Mouse (Mus musculus): ENCODE results near the gene Spef1.
A peak's percentile ranks its signal among the peaks of the same experiment; 100 is the strongest.
"Not testable (repeated sequence)": the region's sequence is repeated elsewhere in the genome, so short reads cannot be mapped to it uniquely, and the experiment has no call there.

The Spef1 gene

DNA sequence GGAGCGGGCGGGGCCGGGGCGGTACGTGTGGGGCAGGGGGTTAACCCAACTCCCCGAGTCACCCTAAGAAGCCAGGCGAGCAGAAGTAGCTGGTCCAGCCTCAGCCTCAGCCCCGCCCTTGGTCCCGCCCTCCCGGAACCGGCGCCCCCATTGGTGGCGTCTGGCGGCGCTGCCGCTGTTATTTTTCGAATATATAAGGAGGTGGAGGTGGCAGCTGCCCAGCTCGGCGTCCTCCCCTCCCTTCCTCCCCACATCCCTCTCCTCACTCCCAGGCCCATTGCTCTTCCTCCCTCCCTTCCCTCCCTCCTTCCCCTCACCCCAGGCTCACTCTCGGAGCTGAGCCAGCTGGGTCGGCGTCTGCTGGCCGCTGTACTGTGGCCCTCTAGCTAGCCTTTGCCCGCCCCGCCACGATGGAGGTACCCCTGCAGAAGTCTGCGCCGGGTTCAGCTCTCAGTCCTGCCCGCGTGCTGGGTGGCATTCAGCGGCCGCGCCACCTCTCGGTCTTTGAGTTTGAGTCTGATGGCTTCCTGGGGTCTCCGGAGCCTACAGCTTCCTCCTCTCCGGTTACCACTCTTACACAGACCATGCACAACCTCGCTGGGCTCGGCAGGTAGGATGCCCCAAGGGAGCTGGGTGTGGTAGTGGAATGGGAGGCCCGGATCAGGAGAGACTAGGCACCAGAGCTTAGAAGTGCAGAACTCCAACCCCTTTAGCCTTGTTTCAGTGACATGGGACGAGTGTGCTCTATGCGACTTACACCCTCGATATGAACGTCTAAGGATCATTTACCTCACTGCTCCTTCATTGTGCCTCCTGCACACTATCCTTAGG is at the start of gene Spef1, which contains the start of gene Cdc25b:
Spef1 (minus strand) TSS at position 512 of the 831 bp plus-strand sequence.
Cdc25b (plus strand) TSS at position 179 of the 831 bp plus-strand sequence.
- peak; percentile 88 for DNase-seq (ENCODE audit: low spot score)

DNA sequence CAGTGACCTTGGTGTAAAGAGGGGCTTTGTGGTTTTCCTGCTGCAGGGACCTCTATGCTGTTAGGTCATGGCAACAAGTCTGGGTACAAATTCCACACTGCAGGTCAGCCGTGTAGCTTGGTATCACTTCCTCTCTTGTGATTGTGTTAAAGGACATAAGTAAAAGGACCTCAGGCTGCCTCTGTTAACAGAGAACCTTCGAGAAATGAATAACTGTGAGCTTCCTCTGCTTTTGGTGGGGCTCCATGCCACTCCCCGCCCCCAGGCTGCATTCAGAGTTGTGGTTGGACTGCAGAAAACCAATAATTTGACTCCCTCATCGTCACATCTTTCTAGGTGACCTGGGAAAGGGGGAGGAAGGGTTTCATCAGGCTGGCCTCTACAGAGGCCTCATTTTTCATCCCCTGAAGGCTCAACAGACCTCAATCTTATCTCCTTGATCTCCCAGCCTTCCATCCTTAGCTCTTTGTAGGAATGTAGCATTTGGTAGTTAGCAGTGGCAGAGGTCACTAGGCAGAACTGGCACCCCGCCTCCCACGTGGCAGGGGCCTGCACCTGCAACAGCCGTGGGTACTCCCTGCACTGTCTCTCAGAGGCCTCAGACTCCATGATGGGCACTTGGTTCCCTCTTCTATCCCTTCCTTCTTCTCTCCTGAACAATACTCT is 48.0 kb upstream of the Spef1 start:
- DNase-seq (ENCODE audit: low spot score), result peak; percentile 21

DNA sequence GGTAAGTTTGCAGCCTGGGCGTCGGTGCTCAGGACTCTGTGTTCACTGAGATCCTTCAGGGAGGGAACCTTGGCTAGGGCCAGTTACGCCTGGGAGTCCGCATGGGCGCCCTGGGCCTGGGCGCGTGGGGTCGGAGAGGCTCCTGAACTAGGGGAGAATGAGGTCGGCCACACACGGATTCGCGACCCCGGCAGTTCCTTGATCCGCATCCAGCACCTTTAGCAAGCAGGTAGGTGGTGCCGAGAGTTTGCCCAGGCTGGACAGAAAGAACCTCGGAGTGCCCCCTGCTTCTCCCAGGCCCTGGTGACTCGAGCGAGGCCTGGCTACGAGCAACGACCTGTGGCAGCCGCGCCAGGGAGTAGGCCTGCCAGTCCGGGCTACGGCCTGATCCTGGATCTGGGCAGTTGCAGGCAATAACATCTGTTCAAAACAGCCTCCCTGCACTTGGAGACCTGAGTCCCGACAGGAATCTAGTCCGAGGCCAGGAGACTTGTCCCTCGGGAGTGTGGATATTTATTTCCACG is 47.1 kb upstream of the Spef1 start:
- peak; percentile 5 for DNase-seq (ENCODE audit: low spot score)

DNA sequence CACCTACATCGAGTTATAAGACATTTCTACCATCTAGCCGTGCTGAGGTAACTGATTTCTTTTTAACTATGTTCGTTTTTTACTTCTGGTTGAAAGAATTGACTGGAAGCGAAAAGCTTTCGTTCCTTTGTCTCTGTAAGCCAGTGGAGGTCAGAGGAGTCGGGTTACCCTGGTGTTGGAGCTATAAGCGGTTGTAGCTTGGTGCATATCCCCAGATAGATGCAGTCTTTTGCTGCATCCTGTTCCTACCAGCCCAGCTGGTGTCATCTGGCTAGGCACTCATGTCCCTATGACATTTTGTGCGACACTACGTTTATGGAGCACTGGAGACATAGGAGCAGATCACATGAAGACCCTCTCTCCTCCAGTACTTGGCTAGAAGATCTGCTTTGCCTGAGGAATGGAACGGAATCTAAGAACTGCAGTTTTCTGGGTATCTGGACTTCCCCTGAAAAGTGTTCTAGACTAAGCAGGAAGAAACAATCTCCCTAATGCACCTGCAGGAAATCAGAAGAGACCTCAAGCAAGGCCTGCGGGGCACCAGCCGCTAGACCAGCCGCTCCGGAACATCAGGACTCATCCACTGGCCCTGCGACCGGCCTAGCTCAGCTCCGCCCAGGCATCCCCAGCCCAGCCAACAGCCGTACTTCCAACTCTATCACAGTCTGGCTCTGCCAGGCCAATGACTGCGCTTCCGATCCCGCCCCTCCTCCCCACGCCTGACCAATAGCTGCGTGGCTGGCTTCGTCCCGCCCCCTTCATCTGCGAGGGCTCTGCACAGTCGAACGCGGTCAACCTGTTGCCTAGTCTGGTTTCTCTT is 46.4 kb upstream of the Spef1 start, which contains the start of gene Mavs:
Mavs (plus strand) TSS at position 757 of the 820 bp plus-strand sequence.
- peak; percentile 97 for DNase-seq (ENCODE audit: low spot score)

DNA sequence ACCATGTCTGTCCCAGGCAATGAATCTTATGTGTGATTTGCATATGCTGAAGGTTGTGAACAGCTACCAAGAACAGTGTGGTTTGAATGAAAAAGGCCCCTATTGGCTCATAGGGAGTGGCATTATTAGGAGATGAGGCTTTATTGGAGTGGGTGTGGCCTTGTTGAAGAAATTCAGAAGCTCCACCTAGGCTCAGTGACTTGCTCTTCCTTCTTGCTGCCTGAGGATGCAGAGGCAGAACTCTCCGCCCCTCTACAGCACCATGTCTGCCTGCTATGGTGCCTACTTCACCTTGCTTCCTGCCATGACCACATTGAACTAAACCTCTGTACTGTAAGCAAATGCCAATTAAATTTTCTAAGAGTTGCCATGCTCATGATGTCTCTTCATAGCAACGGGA is 45.5 kb upstream of the Spef1 start:
- DNase-seq (ENCODE audit: low spot score), result no peak

DNA sequence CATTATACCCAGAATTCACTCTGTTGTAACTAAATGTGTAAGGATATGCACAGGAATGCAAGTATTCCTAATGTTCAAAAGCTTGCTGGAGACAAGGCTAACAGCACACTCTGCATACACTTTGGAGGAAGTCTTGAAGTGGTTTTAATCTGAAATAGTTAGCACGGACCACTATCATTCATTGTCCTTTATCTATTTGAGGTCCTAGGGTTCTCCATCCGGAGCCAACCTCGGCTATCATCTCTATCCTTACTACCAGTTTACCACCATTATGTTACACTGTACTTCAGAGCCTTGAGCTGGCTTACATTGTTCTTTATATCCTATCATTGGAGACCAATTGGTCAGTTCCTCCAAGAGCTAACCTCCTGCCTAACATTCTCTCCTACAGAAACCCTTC is 40.2 kb upstream of the Spef1 start:
- DNase-seq (ENCODE audit: low spot score), result no peak

DNA sequence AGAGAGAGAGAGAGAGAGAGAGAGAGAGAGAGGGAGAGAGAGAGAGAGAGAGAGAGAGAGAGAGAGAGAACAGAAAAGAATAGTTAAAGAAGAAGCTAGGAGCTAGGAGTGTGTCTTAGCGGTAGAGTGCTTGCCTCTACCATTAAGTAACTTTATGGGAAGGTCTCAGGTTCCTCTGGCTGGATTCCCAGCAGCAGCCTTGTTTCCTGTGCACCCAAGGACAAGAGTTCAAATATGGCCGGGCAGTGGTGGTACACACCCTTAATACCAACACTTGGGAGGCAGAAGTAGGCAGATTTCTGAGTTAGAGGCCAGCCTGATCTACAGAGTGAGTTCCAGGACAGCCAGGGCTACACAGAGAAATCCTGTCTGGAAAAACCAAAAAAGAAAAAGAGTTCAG is 39.6 kb upstream of the Spef1 start:
- not testable (repeated sequence) for DNase-seq (ENCODE audit: low spot score)

DNA sequence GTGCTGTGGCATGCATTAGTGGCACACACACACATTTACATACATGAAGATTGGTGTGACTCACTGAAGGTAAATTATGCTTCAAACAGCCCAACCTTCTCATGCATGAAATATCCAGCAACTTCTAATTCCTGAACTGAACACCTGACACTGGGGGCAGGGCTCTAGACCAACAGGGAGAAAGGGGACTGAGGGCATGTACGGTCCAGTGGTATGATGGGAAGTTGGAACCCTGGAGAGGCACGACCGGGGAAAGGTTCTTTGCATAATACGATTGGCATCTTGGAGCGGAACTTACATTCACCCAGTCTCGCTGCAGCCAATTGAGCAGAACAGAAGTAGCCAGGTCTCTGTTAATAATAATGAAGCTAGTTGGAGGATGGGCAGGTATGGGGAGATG is 38.1 kb upstream of the Spef1 start:
- no peak for DNase-seq (ENCODE audit: low spot score)

DNA sequence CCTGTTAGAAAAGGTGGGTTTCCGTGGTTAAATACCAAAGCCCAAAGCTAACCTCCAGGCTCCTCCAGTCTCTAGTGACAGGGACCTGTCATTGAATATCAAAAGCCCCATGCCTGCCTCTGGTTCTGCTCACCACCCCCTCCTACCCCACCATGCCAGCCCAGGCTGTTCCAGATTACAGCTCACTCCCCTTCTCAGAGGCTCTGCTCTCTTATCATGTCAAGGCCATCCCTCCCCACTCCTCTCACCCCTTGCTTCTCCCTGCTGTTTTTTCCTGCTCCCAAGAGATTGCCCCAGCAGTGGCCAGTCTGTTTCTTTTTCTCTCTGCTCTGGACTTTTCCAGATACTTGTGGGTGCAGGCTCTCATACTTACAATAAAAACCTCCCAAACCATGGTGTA is 36.5 kb upstream of the Spef1 start:
- DNase-seq (ENCODE audit: low spot score), result no peak

DNA sequence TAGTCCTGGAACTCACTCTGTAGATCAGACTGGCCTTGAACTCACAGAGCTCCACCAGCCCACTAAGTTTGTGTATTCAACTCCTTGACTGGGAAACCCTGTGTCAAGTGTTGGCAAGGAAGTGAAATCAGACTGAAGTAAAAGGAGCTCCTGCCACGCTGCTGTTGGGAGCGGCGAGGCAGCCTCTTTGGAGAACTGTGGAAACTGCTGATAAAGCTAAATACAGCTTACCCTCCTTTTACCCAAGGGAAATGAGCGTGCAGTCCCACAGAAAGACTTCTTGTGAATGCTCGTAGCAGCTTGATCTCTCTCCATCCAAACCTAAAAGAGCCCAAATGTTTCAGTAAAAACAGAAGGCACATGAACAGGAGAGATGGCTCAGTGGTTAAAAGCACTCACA is 35.5 kb upstream of the Spef1 start:
- no peak for DNase-seq (ENCODE audit: low spot score)

DNA sequence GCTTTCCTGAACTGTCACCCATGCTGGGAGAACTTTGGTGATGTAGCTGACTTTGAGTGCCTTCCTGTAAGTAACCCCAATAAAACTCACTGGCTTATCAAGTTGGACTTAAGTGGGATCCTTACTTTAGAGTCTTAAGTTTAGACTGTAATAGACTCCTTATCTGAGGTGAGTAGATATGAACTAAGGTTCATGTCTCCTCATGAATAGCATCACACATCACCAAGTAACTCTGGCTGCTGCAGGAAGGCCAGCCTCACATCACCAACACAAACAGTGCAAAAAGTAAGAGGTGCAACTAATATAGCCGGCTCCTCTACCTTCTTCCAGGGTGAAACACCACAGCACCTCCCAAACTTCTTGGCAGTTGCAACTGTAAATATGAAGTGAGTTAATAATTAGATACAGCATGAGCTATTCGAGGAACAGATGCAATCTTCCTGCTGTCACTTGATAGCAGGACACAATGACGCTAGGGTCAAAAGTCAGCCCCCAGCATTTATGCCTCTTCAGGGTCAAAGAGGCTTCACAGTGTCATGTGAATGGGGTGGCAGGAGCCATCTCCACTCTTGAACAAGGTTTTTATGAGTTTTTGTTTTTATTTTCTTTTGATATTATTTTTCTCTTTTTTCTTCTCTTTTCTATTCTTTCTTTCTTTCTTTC is 34.9 kb upstream of the Spef1 start:
- no peak for DNase-seq (ENCODE audit: low spot score)

DNA sequence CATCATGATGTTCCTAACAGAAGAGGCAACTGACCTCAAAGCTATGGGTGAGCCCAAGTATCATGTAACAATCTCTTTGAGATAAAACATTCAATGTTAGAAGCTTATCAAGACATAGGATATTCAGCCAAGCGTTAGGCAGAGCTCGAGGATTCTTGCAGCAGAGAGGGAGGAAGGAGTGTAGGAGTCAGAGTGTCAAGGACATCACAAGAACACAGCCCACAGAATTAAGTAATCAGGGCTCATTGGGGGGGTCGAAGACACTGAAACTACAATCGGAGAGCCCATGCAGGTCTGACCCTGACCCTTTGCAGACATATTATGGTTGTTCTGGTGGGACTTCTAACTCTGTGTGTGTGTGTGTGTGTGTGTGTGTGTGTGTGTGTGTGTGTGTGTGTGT is 32.9 kb upstream of the Spef1 start:
- no peak for DNase-seq (ENCODE audit: low spot score)

DNA sequence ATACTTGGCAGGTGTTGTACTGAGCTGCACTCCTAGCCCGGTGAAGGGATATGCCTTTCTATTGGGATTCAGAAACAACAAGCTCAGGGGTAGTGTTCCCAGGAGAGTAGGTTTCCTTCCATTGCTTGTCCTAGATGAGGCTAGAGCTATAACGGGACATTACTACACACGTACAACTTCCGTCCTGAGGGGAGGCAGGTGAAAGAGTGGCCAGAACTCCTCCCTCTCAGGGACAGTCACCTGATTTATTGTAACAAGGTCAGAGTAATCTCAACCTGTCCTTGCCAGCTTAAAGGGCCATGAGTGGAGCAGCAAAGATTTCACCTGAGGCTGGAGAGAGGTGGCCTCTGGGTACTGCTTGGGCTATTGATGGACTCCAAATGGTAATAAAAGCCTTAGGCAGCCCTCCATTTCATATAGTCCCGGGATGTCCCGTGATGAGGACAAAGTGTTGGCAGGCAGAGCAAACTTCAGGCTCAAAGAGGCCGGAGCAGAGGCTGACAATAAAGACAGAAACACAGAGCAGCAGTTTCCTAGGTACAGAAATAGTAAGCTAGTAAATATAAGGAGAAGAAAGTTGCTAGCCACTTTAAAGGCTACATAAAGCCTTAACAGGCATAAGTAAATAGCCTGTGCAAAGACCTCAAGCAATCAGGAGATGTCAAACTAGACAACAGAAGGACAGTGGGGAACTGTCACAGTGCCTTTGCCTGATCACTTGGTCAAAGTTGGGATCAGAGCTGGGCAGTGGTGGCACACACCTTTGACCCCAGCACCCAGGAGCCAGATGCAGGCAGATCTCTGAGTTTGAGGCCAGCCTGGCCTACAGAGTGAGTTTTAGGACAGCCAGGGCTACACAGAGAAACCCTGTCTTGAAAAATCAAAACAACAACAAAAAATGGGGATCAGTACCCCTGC is 29.1 kb upstream of the Spef1 start:
- peak; percentile 18 for DNase-seq (ENCODE audit: low spot score)

DNA sequence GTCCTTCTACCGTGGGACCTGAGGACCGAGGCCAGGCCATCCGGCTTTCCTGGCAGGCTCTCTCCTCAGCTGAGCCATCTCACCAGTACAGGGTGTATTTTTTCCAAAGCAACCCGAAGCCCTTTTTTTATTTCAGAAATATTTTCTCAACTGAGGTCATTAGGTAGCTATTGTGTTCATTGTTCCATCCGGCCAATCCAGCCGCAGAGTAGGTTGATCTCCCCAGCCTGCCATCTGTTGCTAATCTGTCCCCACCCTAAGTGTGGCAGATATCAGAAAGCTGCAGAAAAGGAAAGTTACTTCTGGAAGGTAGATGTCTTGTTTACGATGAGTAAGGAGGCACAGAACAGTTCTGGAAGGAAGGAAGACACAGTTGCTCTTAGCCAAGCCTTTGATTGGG is 26.7 kb upstream of the Spef1 start:
- DNase-seq (ENCODE audit: low spot score), result no peak

DNA sequence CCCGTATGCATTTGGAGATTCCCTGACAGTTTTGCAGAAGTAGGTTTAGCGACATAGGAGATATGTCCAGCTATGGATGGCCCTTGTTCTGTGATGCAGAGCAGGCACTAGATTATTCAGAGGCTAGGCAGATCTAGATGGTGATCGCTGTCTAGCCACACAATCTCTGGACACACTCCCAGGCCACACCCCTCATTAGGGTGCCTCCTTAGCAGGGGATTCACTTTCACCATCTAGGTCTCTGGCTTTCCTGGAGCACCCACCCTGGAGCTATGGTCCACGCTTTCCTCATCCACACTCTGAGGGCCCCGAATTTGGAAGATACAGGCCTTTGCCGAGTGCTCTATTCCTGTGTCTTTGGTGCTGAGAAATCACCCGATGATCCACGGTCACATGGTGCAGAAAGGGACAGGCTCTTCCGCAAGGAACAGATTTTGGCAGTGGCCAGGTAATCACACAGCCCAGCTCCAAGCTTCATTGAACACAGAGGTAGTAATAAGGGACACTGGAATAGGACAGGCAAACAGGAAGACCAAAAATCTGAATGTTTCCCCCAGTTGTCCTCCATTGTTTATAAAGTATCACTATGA is 24.0 kb upstream of the Spef1 start:
- peak; percentile 25 for DNase-seq (ENCODE audit: low spot score)

DNA sequence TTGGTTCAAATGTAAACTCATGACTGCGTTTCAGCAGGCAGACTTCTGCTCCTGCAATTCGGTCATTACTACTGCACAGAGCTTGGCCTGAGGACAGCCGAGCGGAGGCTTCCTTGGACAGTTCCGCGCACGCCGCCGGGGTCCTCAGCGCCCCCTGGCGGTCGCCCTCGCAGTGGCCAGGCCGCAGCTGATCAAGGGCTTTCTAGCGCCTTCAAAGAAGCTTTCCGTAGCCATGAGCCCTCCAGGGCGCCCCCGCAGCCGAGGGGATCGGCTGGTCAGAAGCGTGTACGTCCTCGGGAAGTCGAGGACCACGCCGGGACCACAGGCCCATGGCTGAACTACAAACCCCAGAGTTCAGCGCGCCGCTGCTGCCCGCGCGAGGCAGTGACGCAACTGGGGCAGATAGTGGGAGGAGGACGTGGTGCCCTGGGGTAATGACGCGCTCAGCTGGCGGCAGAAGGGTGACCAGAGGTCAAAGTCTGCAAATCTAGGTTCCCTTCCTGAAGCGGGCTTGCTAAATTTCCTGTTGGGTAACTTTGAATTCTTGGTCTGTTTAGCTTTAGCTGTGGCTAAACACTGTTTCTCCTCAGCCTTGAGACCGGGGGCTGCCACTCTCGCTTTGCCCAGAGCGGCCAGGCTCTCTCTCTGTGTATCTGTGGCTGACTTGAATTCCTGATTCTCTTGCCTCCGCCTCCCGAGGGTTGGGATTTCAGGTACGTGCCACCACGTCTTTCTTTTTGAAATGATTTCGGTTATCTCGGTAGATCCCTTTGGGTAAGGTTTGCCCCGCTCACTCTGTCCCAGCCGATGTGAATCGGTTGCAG is 23.1 kb upstream of the Spef1 start:
- peak; percentile 97 for DNase-seq (ENCODE audit: low spot score)

DNA sequence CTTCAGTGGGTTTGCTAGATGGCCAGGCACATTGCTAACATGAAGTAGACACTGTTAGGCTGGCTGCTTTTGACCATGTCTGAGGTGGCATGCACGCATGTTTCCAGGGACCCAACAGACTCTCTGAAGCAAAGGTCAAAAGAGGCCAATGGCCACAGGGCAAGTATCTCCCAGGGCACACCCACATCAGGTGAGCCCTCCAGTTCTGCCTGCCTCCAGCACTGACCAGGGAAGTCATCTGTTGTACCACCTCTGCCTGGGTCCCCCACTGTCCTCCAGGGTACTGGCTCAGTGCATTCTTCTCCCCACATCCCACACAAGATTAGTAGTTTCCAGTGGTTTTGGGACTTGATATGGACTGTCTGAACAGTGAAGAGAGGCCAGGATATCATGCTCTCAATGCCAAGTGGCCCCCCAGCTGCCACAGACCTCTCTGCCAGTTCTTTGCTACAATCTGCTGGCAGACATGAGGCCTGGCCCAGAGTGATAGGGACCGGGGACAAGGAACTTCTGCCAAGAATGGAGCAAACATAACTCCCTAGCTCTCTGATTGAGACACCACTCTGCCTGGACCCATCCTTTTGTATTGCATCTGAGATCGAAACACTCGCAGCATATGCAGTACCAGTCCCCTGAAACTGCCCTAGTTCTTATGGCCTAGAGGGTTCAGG is 22.2 kb upstream of the Spef1 start:
- DNase-seq (ENCODE audit: low spot score), result peak; percentile 10

DNA sequence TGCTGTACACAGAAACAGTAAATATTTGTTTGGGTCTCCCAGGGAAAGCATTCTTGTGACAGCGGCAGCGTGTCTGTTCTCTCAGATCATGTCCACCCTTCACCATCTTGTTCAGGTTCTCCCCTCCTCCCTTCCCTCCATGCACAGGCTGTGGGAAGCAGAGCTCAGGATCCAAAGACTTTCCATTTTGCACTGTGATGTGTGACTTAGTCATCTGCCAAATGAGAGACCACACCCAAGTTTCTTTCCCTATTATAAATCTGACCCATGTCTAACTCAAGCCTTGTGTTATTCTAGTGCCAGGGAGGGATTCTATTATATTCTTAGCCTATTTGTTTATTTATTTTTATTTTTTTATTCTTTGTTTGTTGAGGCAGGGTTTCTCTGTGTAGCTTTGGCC is 21.3 kb upstream of the Spef1 start:
- DNase-seq (ENCODE audit: low spot score), result peak; percentile 15

DNA sequence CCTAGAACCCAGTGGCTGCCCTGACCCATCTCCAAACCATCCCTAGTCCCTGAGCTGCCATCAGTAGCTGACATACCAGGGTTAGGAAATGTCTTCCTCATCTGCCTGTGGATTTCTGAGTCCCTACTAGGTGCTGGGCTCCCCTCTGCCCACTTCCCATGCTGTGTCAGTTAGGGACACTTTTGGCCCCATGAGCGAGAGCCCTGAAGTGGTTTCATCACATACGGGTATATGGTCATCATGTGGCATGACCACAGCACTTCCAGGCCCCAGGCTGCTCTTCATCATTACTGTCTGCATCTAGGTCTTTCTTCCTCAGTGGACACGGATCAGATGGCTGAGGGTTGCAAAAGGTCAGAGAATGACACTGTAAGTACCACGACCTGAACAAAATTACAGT is 19.7 kb upstream of the Spef1 start, which contains the start of gene Ap5s1:
Ap5s1 (plus strand) TSS at position 301 of the 400 bp plus-strand sequence.
- DNase-seq (ENCODE audit: low spot score), result no peak

Data from lung, postnatal 25 days (tissue).